Mouse (Mus musculus) olfactory bulb, adult 2 months (tissue): Measurements from ENCODE around the gene Tmod2.

Experiments
- CTCF ChIP-seq: fragments of 200-500 bp; IDR thresholded peaks from 2 replicates; pipeline ENCODE4 v1.5.1; 2012; ENCODE audit warnings: low read depth, mild to moderate bottlenecking, low read length, moderate library complexity; ENCODE audit not compliant: insufficient read depth
- POLR2A ChIP-seq: fragments of 200-500 bp; IDR thresholded peaks from 2 replicates; pipeline ENCODE4 v1.6.1; 2012; ENCODE audit warnings: mild to moderate bottlenecking, low read depth, low read length, moderate library complexity; ENCODE audit not compliant: insufficient read depth

- TF ChIP-seq POLR2A (no peak), CTCF (no peak)
Observed at GRCm38 (mm10) chr9:75558812-75559511, 52.2 kb downstream of the Tmod2 start.
